Mouse (Mus musculus) spleen, postnatal 10 days (tissue): ENCODE results near the gene Olfr1054.
"Not testable (repeated sequence)": the region's sequence is repeated elsewhere in the genome, so short reads cannot be mapped to it uniquely, and the experiment has no call there.

Experiments
- DNase-seq, 2 experiments: peaks; one replicate each; pipeline ENCODE4 v3.0.0; 2021 to 2022; ENCODE audit warnings: low spot score in 2 of 2

Gene Olfr1054

GRCm38 (mm10) chr2:86335333-86335732, at the start of gene Olfr1054:
TSS of gene Olfr1054 (minus strand) at chr2:86335433.
- no peak for DNase-seq

- DNase-seq, result no peak
Observed at GRCm38 (mm10) chr2:86378293-86378692, 43.1 kb upstream of the Olfr1054 start, which contains the start of gene Olfr1057. TSS of gene Olfr1057 (minus strand) at chr2:86378393.

DNA sequence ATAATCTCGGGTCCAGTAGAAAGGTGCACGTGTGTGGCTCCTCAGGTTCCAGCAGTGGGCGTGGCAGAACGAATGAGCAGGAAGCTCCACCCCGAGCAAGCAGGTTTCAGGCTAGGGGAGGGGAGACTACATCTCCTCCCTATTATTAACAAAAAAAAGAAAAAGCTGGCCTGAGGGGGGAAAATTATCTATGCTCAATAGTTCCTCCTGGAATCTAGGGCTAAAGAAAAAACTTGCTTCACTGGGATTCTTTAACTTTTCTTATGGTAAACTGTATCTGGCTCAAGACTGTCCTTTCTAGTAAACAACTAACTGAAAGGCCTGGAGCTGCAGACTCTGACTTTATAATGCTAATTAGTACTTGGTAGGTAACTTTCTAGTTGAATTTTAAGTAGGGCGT, 31.1 kb upstream of the Olfr1054 start:
- DNase-seq, result not testable (repeated sequence)

GRCm38 (mm10) chr2:86362369-86362768, 27.1 kb upstream of the Olfr1054 start, which contains the start of gene Olfr1056:
TSS of gene Olfr1056 (minus strand) at chr2:86362469.
- no peak for DNase-seq

GRCm38 (mm10) chr2:86351751-86352150, 16.5 kb upstream of the Olfr1054 start:
- not testable (repeated sequence) for DNase-seq

- DNase-seq, result no peak
Observed at GRCm38 (mm10) chr2:86350184-86350583, 15.0 kb upstream of the Olfr1054 start, which contains the start of gene Olfr1055. TSS of gene Olfr1055 (minus strand) at chr2:86350284.

DNA sequence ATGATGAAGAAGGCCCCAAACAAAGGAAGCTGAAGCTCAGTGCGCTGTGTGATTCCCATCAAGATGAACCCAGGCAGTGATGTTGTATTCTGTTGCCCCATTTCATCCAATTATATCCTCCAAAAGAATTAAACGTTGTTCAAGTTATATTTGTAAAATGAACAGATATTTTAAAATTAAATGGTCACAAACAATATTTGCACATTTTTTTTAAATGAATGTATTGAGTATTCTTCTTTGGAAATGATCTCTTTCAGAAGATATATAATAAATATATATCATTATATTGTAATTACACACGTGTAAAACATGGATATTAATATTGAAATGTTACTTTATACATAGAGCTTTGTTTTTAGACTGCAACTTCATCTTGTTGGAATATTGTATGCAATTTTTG, 20.0 kb downstream of the Olfr1054 start, which contains the start of gene Olfr1053:
Gene Olfr1053 (minus strand): TSS at position 101 of the 400 bp plus-strand sequence.
- no peak for DNase-seq

GRCm38 (mm10) chr2:86292155-86292554, 43.1 kb downstream of the Olfr1054 start, which contains the start of gene Olfr1052:
TSS of gene Olfr1052 (plus strand) at chr2:86292455.
- DNase-seq, result no peak
